Mouse (Mus musculus) frontal cortex, adult 2 months (tissue): Measurements from ENCODE around the gene Slain2. TPM values are rescaled to one million over a fixed set of nuclear protein-coding genes. Genes with fewer than 3 reads are reported as not detected.

Source experiments
- DNase-seq, 2 experiments: peaks; one replicate each; pipeline ENCODE4 v3.0.0; 2022; ENCODE audit warnings: low spot score in 1 of 2; ENCODE audit errors: extremely low spot score in 1 of 2
- polyA plus RNA-seq: library from polyadenylated mRNA; depleted of rRNA; stranded (reverse); fragments of >200 nt; gene quantifications from 2 replicates; pipeline ENCODE4 v1.2.3, GENCODE M21; 2012

Gene Slain2
- polyA plus RNA-seq, 1 experiment = 15.4 TPM

GRCm38 (mm10) chr5:72897998-72898397, 16.1 kb upstream of the Slain2 start:
- DNase-seq = no peak

GRCm38 (mm10) chr5:72899255-72899654, 14.8 kb upstream of the Slain2 start:
- DNase-seq = no peak

GRCm38 (mm10) chr5:72901866-72902265, 12.2 kb upstream of the Slain2 start:
- no peak for DNase-seq

GRCm38 (mm10) chr5:72902312-72902711, 11.8 kb upstream of the Slain2 start:
- no peak for DNase-seq

GRCm38 (mm10) chr5:72902876-72903516, 11.1 kb upstream of the Slain2 start:
- no peak for DNase-seq

GRCm38 (mm10) chr5:72904903-72905790, 9.0 kb upstream of the Slain2 start:
- DNase-seq = no peak

- DNase-seq = no peak
Observed at GRCm38 (mm10) chr5:72907402-72907801, 6.7 kb upstream of the Slain2 start.

GRCm38 (mm10) chr5:72908324-72908936, 5.7 kb upstream of the Slain2 start:
- DNase-seq = no peak

GRCm38 (mm10) chr5:72909363-72909762, 4.7 kb upstream of the Slain2 start:
- DNase-seq = no peak

- peak in 1 of 2 experiments; percentile 19 for DNase-seq
Observed at GRCm38 (mm10) chr5:72910373-72910772, 3.7 kb upstream of the Slain2 start.

GRCm38 (mm10) chr5:72911284-72911683, 2.8 kb upstream of the Slain2 start:
- no peak for DNase-seq

GRCm38 (mm10) chr5:72914633-72915561, 793 bp downstream of the Slain2 start:
- peak in 1 of 2 experiments; percentile 35 for DNase-seq

GRCm38 (mm10) chr5:72916048-72916447, 1.9 kb downstream of the Slain2 start:
- DNase-seq = no peak

- no peak for DNase-seq
Observed at GRCm38 (mm10) chr5:72916851-72917250, 2.7 kb downstream of the Slain2 start.

- no peak for DNase-seq
Observed at GRCm38 (mm10) chr5:72920416-72920815, 6.3 kb downstream of the Slain2 start.

GRCm38 (mm10) chr5:72921171-72921570, 7.1 kb downstream of the Slain2 start:
- DNase-seq = no peak

- no peak for DNase-seq
Observed at GRCm38 (mm10) chr5:72922796-72923195, 8.7 kb downstream of the Slain2 start.

- DNase-seq = no peak
Observed at GRCm38 (mm10) chr5:72927074-72927473, 13.0 kb downstream of the Slain2 start.

- no peak for DNase-seq
Observed at GRCm38 (mm10) chr5:72933026-72933675, 19.0 kb downstream of the Slain2 start.

- DNase-seq = peak in 1 of 2 experiments; percentile 14
Observed at GRCm38 (mm10) chr5:72938421-72938820, 24.3 kb downstream of the Slain2 start.
